Mouse (Mus musculus): ENCODE data around the gene Slc9a8.
A peak's percentile ranks its signal among the peaks of the same experiment; 100 is the strongest.
"Not testable (repeated sequence)": the region's sequence is repeated elsewhere in the genome, so short reads cannot be mapped to it uniquely, and the experiment has no call there.

The Slc9a8 gene

DNA sequence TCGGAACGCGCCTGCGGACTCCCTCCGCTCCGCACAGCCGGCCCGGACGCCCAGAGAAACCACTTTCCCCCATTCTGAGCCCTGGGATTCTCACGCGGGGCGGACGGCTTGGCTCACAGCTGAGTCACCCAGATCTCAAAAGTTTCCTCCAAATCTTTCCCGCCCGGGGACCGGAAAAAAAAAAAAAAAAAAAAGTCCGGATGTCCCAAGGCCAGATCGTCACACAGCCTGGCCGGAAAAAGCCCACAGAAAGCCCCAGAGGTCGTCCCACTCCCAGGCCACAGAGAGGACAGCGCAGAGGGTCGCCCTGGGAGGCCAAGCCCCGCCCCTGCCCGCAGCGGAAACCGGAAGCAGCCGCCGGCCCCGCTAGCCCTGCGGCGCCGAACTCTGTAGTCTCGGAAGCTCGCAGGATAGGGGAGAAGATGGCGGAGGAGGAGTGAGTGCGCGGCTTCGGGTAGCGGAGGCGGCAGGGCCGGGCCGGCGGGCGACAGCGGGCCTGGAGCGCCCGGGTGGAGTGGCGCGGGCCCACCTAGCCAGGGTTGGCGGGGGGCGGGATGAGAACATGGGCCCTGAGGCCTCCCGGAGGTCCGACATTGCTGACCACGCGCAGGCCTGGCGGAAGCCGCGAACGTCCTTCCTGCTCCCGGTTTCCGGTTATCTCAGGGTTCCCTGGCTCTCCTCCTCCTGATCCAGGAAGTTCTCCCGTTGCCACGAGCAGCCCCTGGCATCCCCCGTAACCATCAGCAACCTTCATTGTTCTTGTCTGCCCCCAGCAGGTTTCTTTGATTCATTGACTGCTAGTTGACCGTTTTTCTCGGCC lies at the start of gene Slc9a8:
Slc9a8 (plus strand) TSS at position 383 of the 820 bp plus-strand sequence.
- DNase-seq (ENCODE audit: low read depth, low spot score), result peak; percentile 79

DNA sequence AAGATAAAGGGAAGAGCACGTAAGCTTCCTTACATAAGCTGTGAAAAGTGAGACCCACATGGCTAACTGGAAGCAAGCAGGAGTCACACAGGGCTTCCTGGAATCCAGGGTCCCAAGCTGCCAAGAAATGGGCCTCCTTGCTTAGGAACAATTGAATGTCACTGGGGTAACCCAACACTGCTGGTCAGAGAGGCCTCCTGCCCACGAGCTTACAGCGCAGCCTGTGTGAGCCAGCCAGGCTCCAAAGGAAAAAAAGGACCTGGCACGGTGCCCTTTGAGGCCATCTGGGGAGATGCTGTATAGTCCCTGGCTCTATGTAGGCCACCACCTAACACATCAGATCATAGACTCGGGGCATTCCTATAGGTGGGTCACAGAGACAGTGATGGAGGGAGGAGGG lies 48.2 kb upstream of the Slc9a8 start:
- no peak for DNase-seq (ENCODE audit: low read depth, low spot score)

DNA sequence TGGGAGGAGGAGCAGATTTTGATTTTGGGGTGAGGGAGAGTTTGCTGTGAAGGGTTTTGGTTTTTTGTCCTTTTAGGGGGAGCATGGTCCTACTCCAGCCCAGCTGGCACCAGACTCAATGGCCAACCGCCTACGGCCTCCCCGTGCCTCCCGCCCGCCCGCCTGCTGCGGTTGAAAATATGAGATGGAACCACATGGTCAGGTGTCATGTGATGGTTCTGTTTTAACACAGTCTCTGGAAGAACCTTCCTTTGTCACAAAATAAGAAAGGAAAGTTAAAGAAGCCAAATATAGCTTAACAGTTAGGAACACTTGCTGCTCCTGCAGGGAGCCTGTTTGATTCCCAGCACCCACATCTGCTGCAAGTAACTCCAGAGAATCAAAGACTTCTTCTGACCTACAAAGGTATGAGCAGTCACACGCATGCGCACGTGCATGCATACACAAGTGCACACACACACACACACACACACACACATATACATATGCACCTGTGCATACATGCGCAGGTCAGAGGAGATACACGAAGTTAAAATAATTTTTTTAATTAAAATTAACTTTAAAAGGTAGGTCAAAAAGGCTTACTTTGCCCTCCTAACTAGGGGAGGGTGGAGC lies 47.2 kb upstream of the Slc9a8 start:
- DNase-seq (ENCODE audit: low read depth, low spot score), result no peak

DNA sequence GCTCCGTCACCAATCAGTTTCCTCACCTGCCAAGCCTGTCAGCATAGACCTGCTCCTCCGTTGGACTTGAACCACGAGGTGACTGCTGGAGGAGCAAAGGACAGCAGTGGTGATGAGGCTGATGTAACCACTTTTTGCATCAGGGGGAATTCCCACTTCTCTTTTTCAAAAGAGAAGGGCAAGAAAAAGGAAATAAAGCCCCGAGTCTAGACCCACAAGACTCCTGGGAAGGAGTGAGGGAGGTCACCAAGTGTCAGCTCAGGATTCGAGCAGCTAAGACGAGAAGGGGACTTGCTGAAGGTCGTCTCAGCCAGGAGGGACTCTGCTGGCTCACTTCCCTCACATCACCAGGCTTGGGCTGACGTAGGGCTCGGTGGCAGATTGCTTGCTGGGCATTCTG lies 46.4 kb upstream of the Slc9a8 start:
- DNase-seq (ENCODE audit: low read depth, low spot score), result no peak

DNA sequence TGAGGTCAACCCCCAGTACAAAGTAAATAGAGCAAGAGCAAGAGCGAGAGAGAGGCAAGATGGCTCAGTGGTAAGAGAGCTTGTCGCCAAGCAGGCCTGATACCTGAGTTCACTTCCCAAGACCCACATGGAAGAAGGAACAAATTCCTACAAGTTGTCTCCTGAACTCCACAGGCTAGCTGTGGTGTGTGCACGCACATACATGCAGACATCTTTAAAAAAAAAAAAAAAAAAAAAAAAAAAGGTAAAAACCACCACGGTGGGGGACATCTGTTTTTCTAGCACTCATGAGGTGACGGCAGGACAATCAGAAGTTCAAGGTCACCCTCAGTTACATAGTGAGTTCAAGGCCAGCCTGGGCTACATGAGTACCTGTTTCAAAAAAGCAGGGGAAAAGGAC lies 45.8 kb upstream of the Slc9a8 start:
- no peak for DNase-seq (ENCODE audit: low read depth, low spot score)

GRCm38 (mm10) chr2:167376160-167376564 lies 45.4 kb upstream of the Slc9a8 start:
- no peak for DNase-seq (ENCODE audit: low read depth, low spot score)

DNA sequence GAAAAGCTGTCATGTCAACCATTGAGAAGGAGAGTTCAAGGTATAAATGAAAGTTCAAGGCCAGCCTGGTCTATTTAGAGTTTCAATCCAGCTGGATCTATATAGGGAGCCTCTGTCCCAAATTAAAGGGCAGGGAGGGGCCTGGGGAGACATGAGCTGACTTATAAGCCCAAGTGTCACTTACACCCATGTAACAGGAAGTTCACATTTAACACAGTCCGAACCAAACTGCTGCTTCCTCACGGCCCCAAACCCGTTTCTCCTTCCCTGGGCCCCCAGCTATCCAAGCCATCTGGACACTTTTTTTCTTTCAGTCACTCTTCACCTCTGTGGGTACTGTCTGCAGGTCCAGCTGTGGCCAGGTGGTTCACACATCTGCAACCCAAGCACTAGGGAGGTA lies 43.8 kb upstream of the Slc9a8 start:
- DNase-seq (ENCODE audit: low read depth, low spot score), result no peak

DNA sequence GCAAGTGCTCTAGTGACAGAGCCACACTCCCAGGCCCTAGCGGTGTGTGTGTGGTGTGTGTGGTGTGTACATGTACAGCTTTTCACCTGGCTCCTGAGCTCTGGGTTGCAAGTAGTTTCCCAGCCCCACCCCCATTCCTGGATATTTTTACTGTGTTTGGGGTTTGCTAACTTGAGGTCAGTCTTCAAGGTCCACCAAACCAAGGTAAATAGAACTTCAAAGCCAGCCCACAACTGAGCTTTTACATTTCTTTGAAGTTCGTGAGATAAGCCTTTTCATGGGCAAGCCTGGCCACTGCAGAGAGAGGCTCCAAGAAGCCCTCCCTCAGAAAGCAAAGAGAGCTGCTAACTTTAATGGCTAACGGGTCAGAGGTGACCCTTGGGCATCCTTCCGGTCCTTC lies 42.5 kb upstream of the Slc9a8 start:
- no peak for DNase-seq (ENCODE audit: low read depth, low spot score)

- no peak for DNase-seq (ENCODE audit: low read depth, low spot score)
Measured at GRCm38 (mm10) chr2:167380615-167381285, 40.8 kb upstream of the Slc9a8 start.

GRCm38 (mm10) chr2:167381596-167381995 lies 39.9 kb upstream of the Slc9a8 start:
- DNase-seq (ENCODE audit: low read depth, low spot score), result no peak

DNA sequence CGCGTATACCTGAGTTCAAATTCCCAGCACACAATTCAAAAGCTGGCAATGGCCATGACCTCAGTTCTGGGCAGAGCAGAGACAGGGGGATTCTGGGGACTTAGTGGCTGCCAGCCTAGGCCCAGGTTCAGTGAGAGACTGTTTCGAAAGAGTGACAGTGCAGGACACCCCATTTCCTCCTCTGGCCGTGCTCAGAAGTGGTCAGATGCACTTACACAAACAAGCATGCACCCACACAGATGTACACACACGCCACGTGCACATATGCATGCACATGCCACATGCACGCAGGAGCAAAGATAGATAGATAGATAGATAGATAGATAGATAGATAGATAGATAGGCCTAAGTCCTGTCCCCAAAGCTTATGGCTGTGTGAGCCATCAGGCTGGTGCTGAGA lies 39.1 kb upstream of the Slc9a8 start:
- DNase-seq (ENCODE audit: low read depth, low spot score), result no peak

DNA sequence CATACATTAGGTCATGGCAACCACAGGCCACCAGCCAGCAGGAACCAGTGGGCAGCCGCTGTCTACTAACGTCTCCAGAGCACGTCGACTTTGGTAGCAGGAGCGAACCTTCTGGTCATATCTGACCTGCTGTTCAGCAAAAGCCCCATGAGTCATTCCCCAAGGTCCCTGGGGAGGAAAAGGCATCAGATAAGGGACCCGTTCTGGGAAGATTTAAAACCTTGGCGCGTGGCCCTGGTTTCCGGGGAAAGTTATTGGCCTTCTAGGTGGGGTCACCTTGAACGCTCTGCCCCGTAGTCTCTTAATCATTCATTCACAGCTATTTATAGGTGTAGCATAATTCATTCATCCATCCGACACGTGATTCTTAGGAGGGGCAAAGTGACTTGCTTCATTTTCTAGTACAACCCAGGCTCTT lies 37.8 kb upstream of the Slc9a8 start:
- DNase-seq (ENCODE audit: low read depth, low spot score), result no peak

- no peak for DNase-seq (ENCODE audit: low read depth, low spot score)
Measured at GRCm38 (mm10) chr2:167386456-167386855, 35.1 kb upstream of the Slc9a8 start.

DNA sequence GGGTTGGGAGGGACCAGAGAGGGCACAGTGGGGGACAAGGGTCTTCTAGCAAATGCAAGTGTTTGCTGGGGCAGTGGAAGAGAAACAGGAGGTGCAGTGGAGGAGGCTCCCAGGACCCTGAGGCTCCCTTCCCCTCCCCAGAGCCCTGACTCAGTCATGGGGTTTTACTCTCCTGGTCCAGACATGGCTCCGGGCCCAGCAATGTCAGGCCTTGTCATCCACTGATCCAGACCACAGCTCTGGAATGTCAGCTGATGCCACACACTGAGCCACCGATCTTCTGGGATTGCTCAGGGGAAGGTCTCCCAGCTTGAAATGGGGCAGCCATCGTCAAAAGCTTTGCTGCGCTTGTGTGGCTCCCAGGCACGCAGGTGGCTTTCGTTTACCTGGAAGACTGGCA lies 34.5 kb upstream of the Slc9a8 start:
- no peak for DNase-seq (ENCODE audit: low read depth, low spot score)

DNA sequence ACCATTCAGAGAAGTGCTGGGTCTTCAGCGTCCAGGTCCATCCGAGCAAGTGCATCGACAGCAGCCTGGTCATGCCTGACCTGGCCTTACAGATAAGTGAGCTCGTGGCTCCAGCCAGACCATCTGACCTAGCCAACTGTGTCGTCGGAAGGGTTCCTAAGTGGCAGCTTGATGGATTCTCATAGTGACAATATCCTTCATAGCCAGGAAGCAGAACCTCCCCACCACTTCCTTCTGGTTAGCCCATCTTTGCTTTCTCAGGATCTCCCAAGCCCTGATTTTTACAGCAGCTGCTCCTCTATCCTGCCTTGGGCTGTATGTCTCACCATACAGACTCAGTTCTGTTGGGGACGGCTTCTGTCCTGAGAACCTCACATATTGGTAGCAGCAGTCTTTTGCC lies 27.1 kb upstream of the Slc9a8 start:
- DNase-seq (ENCODE audit: low read depth, low spot score), result no peak

GRCm38 (mm10) chr2:167396420-167396819 lies 25.1 kb upstream of the Slc9a8 start:
- not testable (repeated sequence) for DNase-seq (ENCODE audit: low read depth, low spot score)

DNA sequence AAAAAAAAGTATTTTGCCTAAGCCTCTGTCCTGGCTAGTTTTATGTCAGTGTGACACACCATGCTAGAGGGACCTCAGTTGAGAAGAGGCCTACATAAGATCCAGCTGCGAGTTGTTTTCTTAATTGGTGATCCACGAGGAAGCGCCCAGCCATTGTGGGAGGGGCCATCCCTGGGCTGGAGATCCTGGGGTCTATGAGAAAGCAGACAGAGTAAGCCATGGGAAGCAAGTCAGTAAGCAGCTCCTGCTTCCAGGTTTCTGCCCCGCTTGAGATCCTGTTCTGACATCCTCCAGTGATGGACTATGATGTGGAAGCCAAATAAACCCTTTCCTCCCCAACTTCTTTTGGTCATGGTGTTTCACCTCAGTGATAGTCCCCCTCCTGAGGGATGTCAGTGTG lies 22.5 kb upstream of the Slc9a8 start:
- no peak for DNase-seq (ENCODE audit: low read depth, low spot score)

DNA sequence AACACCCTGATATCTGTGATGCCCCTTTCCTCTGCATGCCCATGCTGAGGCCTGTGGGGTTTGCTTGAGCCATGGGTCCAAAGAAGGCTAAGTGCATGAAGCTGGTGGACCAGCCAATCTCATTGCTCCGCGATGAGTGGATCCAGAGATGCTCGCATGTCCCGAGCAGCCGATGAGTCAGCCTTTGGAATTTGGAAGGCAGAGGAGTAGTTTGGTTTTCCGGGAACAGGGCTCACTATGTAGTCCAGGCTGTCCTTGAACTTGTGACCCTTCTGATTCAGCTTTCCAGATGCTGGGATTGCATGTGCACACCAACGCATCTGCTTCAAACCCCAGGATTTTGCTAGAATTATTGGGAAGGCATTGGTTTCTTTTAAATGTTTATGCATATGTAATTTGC lies 21.9 kb upstream of the Slc9a8 start:
- no peak for DNase-seq (ENCODE audit: low read depth, low spot score)

GRCm38 (mm10) chr2:167403085-167403484 lies 18.4 kb upstream of the Slc9a8 start:
- DNase-seq (ENCODE audit: low read depth, low spot score), result no peak

DNA sequence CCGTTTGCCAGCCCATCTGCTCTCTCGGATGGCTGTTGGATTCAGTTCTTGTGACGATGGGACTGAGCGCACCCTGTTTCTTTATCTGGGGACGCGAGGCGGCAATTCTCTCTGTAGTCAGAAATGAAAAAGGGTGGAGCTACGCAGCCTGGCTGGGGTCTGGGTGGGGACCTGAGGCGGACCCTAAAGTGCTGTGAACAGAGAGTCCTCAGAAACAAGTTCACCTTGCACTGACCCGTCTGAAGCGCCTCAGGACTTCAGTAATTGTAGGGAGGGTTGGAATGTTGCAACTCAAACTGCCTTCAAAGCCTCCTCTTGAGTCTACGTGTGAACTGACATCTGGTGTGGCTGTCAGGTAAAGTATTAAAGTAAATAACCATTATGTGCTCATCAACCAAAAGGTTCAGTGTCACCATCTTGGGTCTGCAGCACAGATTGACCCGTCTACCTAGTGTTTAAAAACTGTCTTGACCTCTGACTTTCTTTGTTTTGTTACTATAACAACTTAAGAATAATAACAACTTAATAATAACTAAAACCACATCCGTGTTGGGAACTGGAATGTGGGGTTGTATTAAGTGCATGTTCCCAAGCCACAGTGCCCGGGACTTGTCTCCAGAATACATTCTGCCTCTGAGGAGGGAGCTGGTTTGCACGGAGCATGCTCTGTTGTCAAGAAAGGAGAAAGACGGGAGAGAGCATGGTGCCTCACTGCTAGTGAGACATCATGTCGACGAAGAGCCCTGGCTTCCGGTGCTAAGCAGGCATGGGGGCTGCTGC lies 16.2 kb upstream of the Slc9a8 start:
- no peak for DNase-seq (ENCODE audit: low read depth, low spot score)

GRCm38 (mm10) chr2:167407296-167407929 lies 14.1 kb upstream of the Slc9a8 start:
- no peak for DNase-seq (ENCODE audit: low read depth, low spot score)

DNA sequence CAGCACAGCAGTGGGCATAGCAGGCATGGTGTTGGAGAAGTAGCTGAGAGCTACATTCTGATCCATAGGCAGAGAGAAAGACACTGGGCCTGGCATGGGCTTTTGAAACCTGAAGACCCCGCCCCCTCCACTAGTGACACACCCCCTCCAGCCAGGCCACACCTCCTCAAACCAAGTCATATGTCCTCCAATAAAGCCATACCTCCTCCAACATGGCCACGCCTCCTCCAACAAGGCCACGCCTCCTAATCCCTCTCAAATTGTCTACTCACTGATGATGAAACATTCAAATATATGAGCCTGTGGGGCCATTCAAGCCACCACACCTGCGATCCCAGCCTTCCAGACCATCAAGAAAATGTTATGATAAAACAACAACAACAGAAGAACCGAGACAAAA lies 7.1 kb upstream of the Slc9a8 start:
- DNase-seq (ENCODE audit: low read depth, low spot score), result no peak

All from c-Kit-negative CD71-positive TER-119-positive erythroid progenitor cells, embryonic 14.5 days (primary cell).